Mouse (Mus musculus) right cerebral cortex, postnatal 36 days (tissue): Measurements from ENCODE around the gene Prss54.
"Not testable (repeated sequence)": the region's sequence is repeated elsewhere in the genome, so short reads cannot be mapped to it uniquely, and the experiment has no call there.

Experiments used
- DNase-seq, 2 experiments: peaks; one replicate each; pipeline ENCODE4 v3.0.0; 2022; ENCODE audit warnings: low spot score in 2 of 2, mixed read lengths in 1 of 2

Gene Prss54

GRCm38 (mm10) chr8:95576240-95576639 lies at the start of gene Prss54:
Gene Prss54 (minus strand): TSS chr8:95576340.
- no peak for DNase-seq

- DNase-seq = no peak
These were observed 48.7 kb upstream of the Prss54 start for GRCm38 (mm10) chr8:95624833-95625232.

GRCm38 (mm10) chr8:95620046-95620445 lies 43.9 kb upstream of the Prss54 start:
- no peak for DNase-seq

GRCm38 (mm10) chr8:95616383-95616782 lies 40.2 kb upstream of the Prss54 start:
- DNase-seq = no peak

GRCm38 (mm10) chr8:95611769-95612168 lies 35.6 kb upstream of the Prss54 start:
- DNase-seq = no peak

- no peak for DNase-seq
These were observed 34.6 kb upstream of the Prss54 start for GRCm38 (mm10) chr8:95610749-95611148.

GRCm38 (mm10) chr8:95609406-95609805 lies 33.3 kb upstream of the Prss54 start:
- no peak for DNase-seq

- peak in 1 of 2 experiments; percentile 67 for DNase-seq
These were observed 31.1 kb upstream of the Prss54 start for GRCm38 (mm10) chr8:95607210-95607609.

GRCm38 (mm10) chr8:95606509-95606908 lies 30.4 kb upstream of the Prss54 start:
- not testable (repeated sequence) for DNase-seq

- no peak for DNase-seq
These were observed 26.0 kb upstream of the Prss54 start for GRCm38 (mm10) chr8:95602168-95602567.

GRCm38 (mm10) chr8:95601306-95601705 lies 25.2 kb upstream of the Prss54 start:
- no peak for DNase-seq

GRCm38 (mm10) chr8:95599861-95600260 lies 23.7 kb upstream of the Prss54 start:
- no peak for DNase-seq

GRCm38 (mm10) chr8:95596841-95597241 lies 20.7 kb upstream of the Prss54 start:
- DNase-seq = no peak

GRCm38 (mm10) chr8:95595131-95595530 lies 19.0 kb upstream of the Prss54 start:
- DNase-seq = no peak

- no peak for DNase-seq
These were observed 17.6 kb upstream of the Prss54 start for GRCm38 (mm10) chr8:95593439-95594393.

GRCm38 (mm10) chr8:95592131-95592780 lies 16.1 kb upstream of the Prss54 start:
- DNase-seq = no peak

- DNase-seq = no peak
These were observed 14.4 kb upstream of the Prss54 start for GRCm38 (mm10) chr8:95590539-95590938.

- no peak for DNase-seq
These were observed 13.1 kb upstream of the Prss54 start for GRCm38 (mm10) chr8:95589282-95589681.

- no peak for DNase-seq
These were observed 11.2 kb upstream of the Prss54 start for GRCm38 (mm10) chr8:95587339-95587738.

- DNase-seq = no peak
These were observed 3.0 kb downstream of the Prss54 start for GRCm38 (mm10) chr8:95573146-95573545.

GRCm38 (mm10) chr8:95566809-95567208 lies 9.3 kb downstream of the Prss54 start:
- no peak for DNase-seq

- no peak for DNase-seq
These were observed 9.9 kb downstream of the Prss54 start for GRCm38 (mm10) chr8:95566217-95566616.

GRCm38 (mm10) chr8:95555963-95556362 lies 20.2 kb downstream of the Prss54 start:
- DNase-seq = no peak
